Mouse (Mus musculus) liver, postnatal 0 days (tissue): ENCODE data around the gene Sis. TPM values are rescaled to one million over a fixed set of nuclear protein-coding genes. Genes with fewer than 3 reads are reported as not detected.

Source experiments
- ATAC-seq: fragments of 200-750 bp; cut with Nextera tagmentation; 2 replicates; pipeline ENCODE4 v1.8.0; 2017; ENCODE audit warnings: mild to moderate bottlenecking, moderate library complexity
- DNase-seq: peaks from one replicate; pipeline ENCODE4 v3.0.0-alpha.2; 2016
- H3K27ac ChIP-seq: fragments of 300-500 bp; sonication (generic); 2 replicates; pipeline ENCODE4 v1.5.1; 2014; ENCODE audit warnings: antibody characterized with exemption, moderate library complexity, mild to moderate bottlenecking, low read depth
- H3K27me3 ChIP-seq: fragments of 300-500 bp; sonication (generic); 2 replicates; pipeline ENCODE4 v1.6.1; 2014; ENCODE audit warnings: low read length, control low read depth, mixed read lengths; ENCODE audit not compliant: insufficient read depth
- H3K36me3 ChIP-seq: fragments of 300-500 bp; sonication (generic); replicated peaks from 2 replicates; pipeline ENCODE4 v1.6.1; 2014; ENCODE audit warnings: mild to moderate bottlenecking, control low read depth, low read length, moderate library complexity, mixed read lengths; ENCODE audit not compliant: insufficient read depth
- H3K4me1 ChIP-seq: fragments of 300-500 bp; sonication (generic); 2 replicates; pipeline ENCODE4 v1.6.1; 2014; ENCODE audit warnings: antibody characterized with exemption, mild to moderate bottlenecking, control low read depth; ENCODE audit not compliant: insufficient read depth
- H3K4me2 ChIP-seq: fragments of 300-500 bp; sonication (generic); 2 replicates; pipeline ENCODE4 v1.6.1; 2014; ENCODE audit warnings: low read depth, mild to moderate bottlenecking, low read length, moderate library complexity, mixed read lengths
- H3K4me3 ChIP-seq: fragments of 300-500 bp; sonication (generic); 2 replicates; pipeline ENCODE4 v1.5.1; 2014; ENCODE audit warnings: low read depth, low read length
- H3K9ac ChIP-seq: fragments of 300-500 bp; sonication (generic); replicated peaks from 2 replicates; pipeline ENCODE4 v1.6.1; 2014; ENCODE audit warnings: mild to moderate bottlenecking, moderate library complexity
- H3K9me3 ChIP-seq: fragments of 300-500 bp; sonication (generic); 2 replicates; pipeline ENCODE4 v1.6.1; 2016; ENCODE audit warnings: mild to moderate bottlenecking, control low read depth, low read length, mixed read lengths
- CTCF ChIP-seq: sonication (generic); IDR thresholded peaks from 2 replicates; pipeline ENCODE4 v1.5.1; 2016; ENCODE audit warnings: antibody characterized with exemption, low read depth
- EP300 ChIP-seq: IDR thresholded peaks from 2 replicates; pipeline ENCODE4 v1.6.1; 2016; ENCODE audit warnings: antibody characterized with exemption, low read depth, mild to moderate bottlenecking
- WGBS: fragments of 180-500 bp; shearing (Covaris S2); extraction: QIAGEN DNeasy Blood & Tissue Kit; methylation state at CpG from one replicate; pipeline ENCODE4 v1.1.7; 2014; ENCODE audit not compliant: insufficient replicate concordance; 5-methylcytosine and 5-hydroxymethylcytosine counted together
- polyA plus RNA-seq: library from polyadenylated mRNA; unstranded; fragments of >200 nt; fragmentation: Nextera tagmentation; extraction: Ambion mirVana; gene quantifications from 2 replicates; pipeline ENCODE4 v1.2.1, GENCODE M21; 2015

The Sis gene
- not detected in 2 replicates for polyA plus RNA-seq

DNA sequence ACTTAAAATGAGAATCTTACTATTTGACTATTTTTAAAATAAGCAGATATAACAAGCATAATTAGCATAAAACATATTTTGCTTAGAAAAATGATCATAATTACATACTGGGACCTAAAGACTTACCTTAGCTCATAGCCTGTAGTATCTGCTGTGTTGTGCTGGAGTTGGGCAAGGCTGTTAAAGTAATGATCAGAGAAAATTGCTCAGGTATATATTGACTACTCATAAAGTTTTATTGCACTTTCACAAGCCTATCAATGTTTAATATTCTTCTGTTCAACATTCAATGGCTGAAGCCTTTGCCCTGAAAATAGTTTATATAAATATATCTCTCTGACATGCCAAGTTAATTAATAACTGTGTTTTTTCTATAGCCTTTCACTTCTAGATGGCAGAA lies at the start of gene Sis:
Sis (minus strand) TSS at position 189 of the 400 bp plus-strand sequence.
- Histone ChIP-seq H3K27me3 (no peaks in the 10 kb centered on the region), H3K9ac (no peak within 1 kb of the TSS), H3K9me3 (no peaks in the 10 kb centered on the region), H3K4me1 (no peaks in the 10 kb centered on the region), H3K4me3 (no peak within 1 kb of the TSS), H3K27ac (no peak within 1 kb of the TSS), H3K4me2 (no peak within 1 kb of the TSS), H3K36me3 (no peaks in the 10 kb centered on the region)
- TF ChIP-seq EP300 (no peak), CTCF (no peak)
- ATAC-seq = no peak
- DNase-seq = no peak

DNA sequence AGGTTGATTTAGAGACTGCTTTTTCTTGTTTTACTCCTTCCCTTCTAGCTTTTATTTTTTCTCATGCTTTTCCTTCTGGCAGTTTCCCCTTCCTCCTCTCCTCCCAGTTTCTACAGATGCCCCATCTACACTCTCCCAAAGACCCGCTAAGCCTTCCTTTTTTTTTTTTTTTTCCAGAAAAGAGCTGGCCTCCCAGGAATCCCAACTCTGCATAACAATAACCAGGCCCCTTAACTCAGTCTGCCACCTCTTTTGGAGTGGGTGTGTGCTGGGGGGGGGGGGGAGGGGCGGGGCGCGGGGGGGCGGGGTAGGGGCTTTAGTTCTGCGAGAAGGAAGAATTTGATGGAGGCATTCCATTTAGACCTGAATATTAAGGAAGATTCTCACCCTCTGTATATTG lies 38.4 kb upstream of the Sis start:
- Histone ChIP-seq H3K27me3 (no peaks in the 10 kb centered on the region), H3K9ac (no peak overlapping the region), H3K9me3 (no peaks in the 10 kb centered on the region), H3K4me2 (no peak overlapping the region), H3K4me1 (no peaks in the 10 kb centered on the region), H3K27ac (no peak overlapping the region), H3K36me3 (no peaks in the 10 kb centered on the region), H3K4me3 (no peak overlapping the region)
- no peak for TF ChIP-seq EP300
- TF ChIP-seq CTCF = no peak
- DNase-seq = no peak
- 22% methylated on average over 5 of the region's 6 CpGs for WGBS
- no peak for ATAC-seq

DNA sequence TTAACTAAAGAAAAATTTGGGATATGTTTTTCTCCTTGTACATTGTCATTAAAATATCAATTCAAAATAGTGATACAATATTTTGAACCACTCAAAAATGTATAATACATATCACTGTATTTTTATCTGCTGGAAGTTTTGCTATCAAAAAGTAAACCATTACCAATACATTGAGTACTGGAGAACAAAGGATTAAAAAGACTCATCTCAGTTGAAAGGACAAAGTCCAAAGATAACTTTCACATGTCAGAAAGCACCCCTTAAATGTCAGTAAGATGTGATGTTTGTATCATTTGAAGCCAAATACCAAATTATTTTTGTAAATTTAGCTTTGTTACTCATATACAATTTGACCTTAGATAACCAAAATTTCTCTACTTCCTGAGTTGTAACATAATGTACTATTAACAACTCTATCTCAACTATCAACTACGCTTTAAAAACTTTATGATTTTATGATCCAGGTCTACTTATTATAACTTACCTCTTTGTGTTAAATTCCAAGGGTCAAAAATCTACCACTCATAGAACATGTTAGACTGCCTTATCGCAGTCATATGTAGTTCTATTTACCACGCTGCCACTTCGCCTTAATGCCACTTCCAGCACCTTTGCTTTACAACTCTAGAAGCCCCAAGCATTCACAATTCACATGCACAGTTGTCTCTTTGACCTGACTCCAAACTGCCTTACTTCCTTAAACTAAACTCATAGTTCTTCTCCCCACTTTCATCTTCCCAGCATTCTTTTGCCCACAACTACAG lies 35.5 kb upstream of the Sis start:
- 74% methylated on average over 4 of the region's 4 CpGs for WGBS
- H3K4me2 ChIP-seq = no peak overlapping the region
- no peak overlapping the region for H3K9ac ChIP-seq
- DNase-seq (no peak), ATAC-seq (no peak)
- H3K36me3 ChIP-seq = no peaks in the 10 kb centered on the region
- no peak overlapping the region for H3K4me3 ChIP-seq
- H3K27ac ChIP-seq = no peak overlapping the region
- H3K27me3 ChIP-seq = no peaks in the 10 kb centered on the region
- TF ChIP-seq EP300 = no peak
- no peak for TF ChIP-seq CTCF
- H3K9me3 ChIP-seq = no peaks in the 10 kb centered on the region
- H3K4me1 ChIP-seq = no peaks in the 10 kb centered on the region

DNA sequence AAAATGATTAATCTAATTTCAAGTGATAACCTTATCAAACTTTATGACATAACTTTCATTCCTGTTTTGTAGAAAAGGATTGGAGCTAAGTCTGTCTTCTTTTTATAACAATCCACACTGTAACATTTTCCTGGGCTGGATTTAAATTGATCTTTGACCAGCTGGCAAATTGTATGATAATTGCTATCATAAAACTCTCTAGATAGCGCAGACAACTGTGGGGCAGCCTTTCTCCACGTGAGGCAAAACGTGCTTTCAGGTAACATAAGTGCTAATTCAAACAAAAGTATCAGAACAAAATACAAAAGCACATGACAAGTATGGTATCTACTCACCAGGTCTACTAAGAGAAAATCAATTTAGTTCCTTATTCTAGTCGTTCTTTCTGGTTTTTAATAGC lies 29.9 kb upstream of the Sis start:
- Histone ChIP-seq H3K4me2 (no peak overlapping the region), H3K27ac (no peak overlapping the region), H3K9ac (no peak overlapping the region), H3K4me3 (no peak overlapping the region), H3K9me3 (no peaks in the 10 kb centered on the region), H3K4me1 (no peaks in the 10 kb centered on the region), H3K36me3 (no peaks in the 10 kb centered on the region), H3K27me3 (no peaks in the 10 kb centered on the region)
- ATAC-seq = no peak
- TF ChIP-seq CTCF (no peak), EP300 (no peak)
- 69% methylated on average over 4 of the region's 4 CpGs for WGBS
- DNase-seq = no peak

DNA sequence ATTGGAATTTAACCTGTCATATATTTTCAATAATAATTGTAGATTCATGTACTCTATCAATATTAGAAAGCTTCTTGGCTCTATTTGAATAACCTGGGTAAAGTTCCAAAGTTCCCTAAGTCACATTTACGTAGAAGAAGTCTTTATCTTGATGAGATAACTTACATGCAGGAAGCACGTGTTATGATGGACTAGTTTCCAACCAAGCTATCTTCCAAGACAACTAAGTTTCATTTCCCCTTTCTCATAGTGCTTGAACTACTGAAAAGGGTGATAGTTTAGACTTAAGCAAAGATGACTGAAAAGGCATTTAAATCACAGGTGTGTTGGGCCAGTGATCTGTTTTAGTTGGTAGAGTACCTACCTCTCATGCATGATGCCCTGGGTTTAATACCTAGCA lies 23.3 kb upstream of the Sis start:
- Histone ChIP-seq H3K27me3 (no peaks in the 10 kb centered on the region), H3K4me2 (no peak overlapping the region), H3K36me3 (no peaks in the 10 kb centered on the region), H3K4me1 (no peaks in the 10 kb centered on the region), H3K4me3 (no peak overlapping the region), H3K9ac (no peak overlapping the region), H3K27ac (no peak overlapping the region), H3K9me3 (no peaks in the 10 kb centered on the region)
- 47% methylated on average over 2 of the region's 2 CpGs for WGBS
- ATAC-seq (no peak), DNase-seq (no peak)
- TF ChIP-seq EP300 (no peak), CTCF (no peak)

DNA sequence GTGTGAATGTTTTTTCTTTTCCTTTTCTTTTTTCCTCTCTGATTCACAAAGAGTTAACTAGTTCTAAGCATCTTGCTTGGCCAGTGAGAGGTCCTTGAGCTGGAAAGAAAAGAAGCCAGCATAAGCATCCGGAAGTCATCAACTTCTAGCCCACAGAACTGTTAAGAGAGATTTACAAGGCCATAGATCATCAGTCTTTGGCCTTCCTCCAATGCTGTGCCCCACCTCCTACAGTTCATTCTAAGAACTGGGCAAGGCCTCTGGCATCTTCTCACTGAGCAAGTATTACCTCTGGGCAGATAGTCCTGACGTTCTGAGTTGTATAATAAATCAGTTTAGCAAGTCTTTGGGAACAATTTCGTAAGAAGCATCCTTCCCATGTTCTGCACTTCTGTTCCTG lies 8.9 kb upstream of the Sis start:
- no peak overlapping the region for H3K9ac ChIP-seq
- ATAC-seq = no peak
- DNase-seq = no peak

More for the DNA sequence above, 8.9 kb upstream of the Sis start:
- no peaks in the 10 kb centered on the region for H3K4me1 ChIP-seq
- no peaks in the 10 kb centered on the region for H3K9me3 ChIP-seq
- no peak overlapping the region for H3K27ac ChIP-seq
- no peaks in the 10 kb centered on the region for H3K27me3 ChIP-seq
- no peak for TF ChIP-seq CTCF
- TF ChIP-seq EP300 = no peak
- no peaks in the 10 kb centered on the region for H3K36me3 ChIP-seq
- no peak overlapping the region for H3K4me3 ChIP-seq
- 42% methylated on average over 3 of the region's 3 CpGs for WGBS
- no peak overlapping the region for H3K4me2 ChIP-seq
